Mouse (Mus musculus): ENCODE data around the gene Anpep. TPM values are rescaled to one million over a fixed set of nuclear protein-coding genes. Genes with fewer than 3 reads are reported as not detected.

Gene Anpep
- polyA plus RNA-seq (2014; fragmentation: Illumina TruSeq; extraction: RNeasy Lipid Tissue Mini Kit (QIAGEN cat#74804); ENCODE audit: low read depth, low replicate concordance) = 3.0 TPM

GRCm38 (mm10) chr7:79860811-79861210 lies at the start of gene Anpep:
Anpep (minus strand) TSS chr7:79861059.

GRCm38 (mm10) chr7:79810611-79811506 lies 50.0 kb downstream of the Anpep start, which contains the start of gene Mesp2:
Mesp2 (plus strand) TSS chr7:79810727.

GRCm38 (mm10) chr7:79793688-79794087 lies 67.2 kb downstream of the Anpep start, which contains the start of gene Mesp1:
Mesp1 (minus strand) TSS chr7:79793788.

Other genes starting within 250 kb of the Anpep start
- 1.9 TPM for gene Rhcg, start 243.4 kb downstream of the Anpep start, polyA plus RNA-seq (2014; fragmentation: Illumina TruSeq; extraction: RNeasy Lipid Tissue Mini Kit (QIAGEN cat#74804); ENCODE audit: low read depth, low replicate concordance)
- gene Ticrr, start 200.9 kb downstream of the Anpep start, polyA plus RNA-seq (2014; fragmentation: Illumina TruSeq; extraction: RNeasy Lipid Tissue Mini Kit (QIAGEN cat#74804); ENCODE audit: low read depth, low replicate concordance) = 0.58 TPM
- gene Kif7, start 145.3 kb downstream of the Anpep start, polyA plus RNA-seq (2014; fragmentation: Illumina TruSeq; extraction: RNeasy Lipid Tissue Mini Kit (QIAGEN cat#74804); ENCODE audit: low read depth, low replicate concordance) = 0.47 TPM
- 139 TPM for gene Plin1, start 128.2 kb downstream of the Anpep start, polyA plus RNA-seq (2014; fragmentation: Illumina TruSeq; extraction: RNeasy Lipid Tissue Mini Kit (QIAGEN cat#74804); ENCODE audit: low read depth, low replicate concordance)
- 61.6 TPM for gene Pex11a, start 117.9 kb downstream of the Anpep start, polyA plus RNA-seq (2014; fragmentation: Illumina TruSeq; extraction: RNeasy Lipid Tissue Mini Kit (QIAGEN cat#74804); ENCODE audit: low read depth, low replicate concordance)
- 1.7 TPM for gene Wdr93, start 117.9 kb downstream of the Anpep start, polyA plus RNA-seq (2014; fragmentation: Illumina TruSeq; extraction: RNeasy Lipid Tissue Mini Kit (QIAGEN cat#74804); ENCODE audit: low read depth, low replicate concordance)
- gene Mesp1, start 67.3 kb downstream of the Anpep start, polyA plus RNA-seq (2014; fragmentation: Illumina TruSeq; extraction: RNeasy Lipid Tissue Mini Kit (QIAGEN cat#74804); ENCODE audit: low read depth, low replicate concordance) = not detected
- gene Mesp2, start 50.3 kb downstream of the Anpep start, polyA plus RNA-seq (2014; fragmentation: Illumina TruSeq; extraction: RNeasy Lipid Tissue Mini Kit (QIAGEN cat#74804); ENCODE audit: low read depth, low replicate concordance) = not detected
- 36.9 TPM for gene Ap3s2, start 59.6 kb upstream of the Anpep start, polyA plus RNA-seq (2014; fragmentation: Illumina TruSeq; extraction: RNeasy Lipid Tissue Mini Kit (QIAGEN cat#74804); ENCODE audit: low read depth, low replicate concordance)
- gene Arpin, start 74.3 kb upstream of the Anpep start, polyA plus RNA-seq (2014; fragmentation: Illumina TruSeq; extraction: RNeasy Lipid Tissue Mini Kit (QIAGEN cat#74804); ENCODE audit: low read depth, low replicate concordance) = 10.3 TPM
- gene Zfp710, start 163.8 kb upstream of the Anpep start, polyA plus RNA-seq (2014; fragmentation: Illumina TruSeq; extraction: RNeasy Lipid Tissue Mini Kit (QIAGEN cat#74804); ENCODE audit: low read depth, low replicate concordance) = 0.87 TPM

All from adrenal gland, adult 10 weeks (tissue).